8 mouse cellular contexts compared by ENCODE assay signal in the genomic region with DNA sequence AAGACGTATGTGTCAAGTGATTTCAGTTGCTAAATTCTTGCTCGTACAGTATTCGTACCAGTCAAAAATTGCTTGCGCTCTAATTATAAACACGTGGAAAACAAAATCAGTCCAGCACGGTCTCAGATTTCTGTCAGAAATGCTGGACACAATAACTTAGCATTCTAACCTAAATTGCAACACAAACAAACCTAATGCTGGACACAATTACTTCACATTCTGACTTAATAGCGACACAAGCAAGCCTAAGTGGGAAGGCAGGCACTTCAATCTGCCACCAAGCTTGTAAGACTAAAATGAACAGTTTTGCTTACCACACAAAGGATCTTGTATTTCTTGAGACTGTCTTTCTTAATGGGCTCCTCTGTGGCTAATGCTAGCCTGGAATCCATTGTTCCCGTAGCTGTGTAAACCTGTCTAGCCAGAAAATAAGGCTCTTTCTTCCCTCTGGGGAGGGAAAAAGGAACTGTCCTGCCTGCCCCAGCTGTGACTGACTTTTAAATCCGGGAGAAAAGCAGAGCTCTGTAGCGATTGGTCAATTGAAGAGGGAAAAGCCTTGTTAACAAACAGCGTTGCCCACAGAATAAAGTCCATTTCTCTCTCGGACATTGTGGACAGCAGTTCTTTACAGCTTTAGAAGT. TPM values are rescaled to one million over a fixed set of nuclear protein-coding genes. Genes with fewer than 3 reads are reported as not detected.
DNase-seq lines count a peak whose midpoint lies in the region; ATAC-seq lines count a peak whose summit lies in the region.

No protein-coding gene starts in this region.

- H3K9me3 ChIP-seq in forebrain, embryonic 15.5 days, result no peaks in the 10 kb centered on the region
- no peaks in the 10 kb centered on the region for H3K9me3 ChIP-seq in midbrain, embryonic 15.5 days

- no peaks in the 10 kb centered on the region for H3K27me3 ChIP-seq in forebrain, embryonic 15.5 days
- H3K27me3 ChIP-seq in midbrain, embryonic 15.5 days (replicated peaks), result no peaks in the 10 kb centered on the region

- no peaks in the 10 kb centered on the region for H3K36me3 ChIP-seq in forebrain, embryonic 15.5 days
- H3K36me3 ChIP-seq in midbrain, embryonic 15.5 days (replicated peaks), result no peaks in the 10 kb centered on the region

- DNase-seq in adrenal gland, postnatal 10 days, result peak; percentile 17
- no peak for DNase-seq in adrenal gland, adult 2 months
- DNase-seq in kidney, adult 8-10 months, result peak; percentile 41 to 45
- DNase-seq in right cerebral cortex, postnatal 10 days (ENCODE audit: low spot score in 2 of 2), result no peak
- no peak for DNase-seq in frontal cortex, postnatal 36 days (ENCODE audit: low spot score in 2 of 2)
- no peak for DNase-seq in left cerebral cortex, adult 18-20 months (ENCODE audit: low spot score in 2 of 2)

- peak; percentile 78 for ATAC-seq in forebrain, embryonic 15.5 days (replicated peaks)
- ATAC-seq in midbrain, embryonic 15.5 days (replicated peaks), result peak; percentile 82

- peaks cover 8% of the 10 kb centered on the region for H3K4me1 ChIP-seq in forebrain, embryonic 15.5 days
- H3K4me1 ChIP-seq in midbrain, embryonic 15.5 days, result peaks cover 20% of the 10 kb centered on the region

- peak overlapping the region; percentile 46 for H3K4me2 ChIP-seq in forebrain, embryonic 15.5 days (replicated peaks)
- H3K4me2 ChIP-seq in midbrain, embryonic 15.5 days, result peak overlapping the region; percentile 59

- peak overlapping the region; percentile 20; the same call in 1 of the 2 replicates for H3K27ac ChIP-seq in forebrain, embryonic 15.5 days (replicated peaks)
- H3K27ac ChIP-seq in midbrain, embryonic 15.5 days, result peak overlapping the region; percentile 27; the same call in 1 of the 2 replicates

- H3K9ac ChIP-seq in forebrain, embryonic 15.5 days (replicated peaks), result peak overlapping the region; percentile 39
- H3K9ac ChIP-seq in midbrain, embryonic 15.5 days, result peak overlapping the region; percentile 27; the same call in 1 of the 2 replicates

- peak overlapping the region; percentile 26 for H3K4me3 ChIP-seq in forebrain, embryonic 15.5 days
- peak overlapping the region; percentile 32 for H3K4me3 ChIP-seq in midbrain, embryonic 15.5 days

- WGBS in forebrain, embryonic 15.5 days, result 4% methylated on average over 12 of the region's 12 CpGs
- WGBS in midbrain, embryonic 15.5 days, result 8% methylated on average over 12 of the region's 12 CpGs

RNA-seq across cellular contexts. Expression of gene Enpp3, which starts 6.8 kb away (rescaled TPM):
- 10 to 100 TPM in 1 of 2 experiments, 1 to 10 TPM in 1; 9.5 to 12.0 TPM for total RNA-seq in adrenal gland, postnatal 10 days (2021)
- 1 to 10 TPM; 1.7 to 2.2 TPM for total RNA-seq in adrenal gland, adult 2 months (2021)
- polyA plus RNA-seq in adrenal gland, adult 2 months (2012; rRNA removed), result 0.22 and 0.66 TPM in 2 replicates
- polyA plus RNA-seq in forebrain, embryonic 15.5 days (2015; fragmentation: Nextera tagmentation; extraction: Ambion mirVana), result 1.5 and 2.1 TPM in 2 replicates
- 3.7 and 4.5 TPM in 2 replicates for polyA plus RNA-seq in midbrain, embryonic 15.5 days (2015; fragmentation: Nextera tagmentation; extraction: Ambion mirVana)
- total RNA-seq in left cerebral cortex, adult 18-20 months (2021), result under 1 TPM; 0.35 TPM

RNA-seq across cellular contexts. Expression of gene Med23, which starts 34.0 kb away (rescaled TPM):
- total RNA-seq in adrenal gland, postnatal 10 days (2021), result 10 to 100 TPM; 19.0 to 31.2 TPM
- 10 to 100 TPM; 21.1 to 23.5 TPM for total RNA-seq in adrenal gland, adult 2 months (2021)
- polyA plus RNA-seq in adrenal gland, adult 2 months (2012; rRNA removed), result 11.9 and 12.9 TPM in 2 replicates
- polyA plus RNA-seq in forebrain, embryonic 15.5 days (2015; fragmentation: Nextera tagmentation; extraction: Ambion mirVana), result 29.4 and 32.7 TPM in 2 replicates
- polyA plus RNA-seq in midbrain, embryonic 15.5 days (2015; fragmentation: Nextera tagmentation; extraction: Ambion mirVana), result 28.7 and 29.1 TPM in 2 replicates
- 10 to 100 TPM; 32.4 to 35.1 TPM for total RNA-seq in left cerebral cortex, adult 18-20 months (2021)

Comparison
In these comparisons a context has a peak if more than half of its experiments do, and no peak if none do; other contexts are left out.
1. DNase-seq: peak in adrenal gland, postnatal 10 days (single experiment) and kidney, adult 8-10 months (2 of 2); none in adrenal gland, adult 2 months (single experiment), right cerebral cortex, postnatal 10 days (0 of 2), frontal cortex, postnatal 36 days (0 of 2) and left cerebral cortex, adult 18-20 months (0 of 2).